8 mouse cellular contexts compared by ENCODE assay signal in genomic region chr10:26890269-26890955, GRCm38 (mm10).
DNase-seq lines count a peak whose midpoint lies in the region; ATAC-seq and TF ChIP-seq lines count a peak whose summit lies in the region.

No protein-coding gene starts in this region.

- no peak overlapping the region for H3K27ac ChIP-seq in ES-Bruce4 (ENCODE audit: insufficient read depth, low read length)
- no peak overlapping the region for H3K27ac ChIP-seq in embryonic facial prominence, embryonic 15.5 days (replicated peaks)
- H3K27ac ChIP-seq in lung, embryonic 16.5 days (ENCODE audit: low read length): no peak overlapping the region

- no peak for TF ChIP-seq POLR2A in ES-Bruce4 (IDR thresholded peaks at IDR 0.05; ENCODE audit: insufficient read depth, low read length)

- H3K9ac ChIP-seq in ES-Bruce4 (ENCODE audit: low read depth, poor library complexity, severe bottlenecking): no peak overlapping the region
- no peak overlapping the region for H3K9ac ChIP-seq in embryonic facial prominence, embryonic 15.5 days
- H3K9ac ChIP-seq in lung, embryonic 16.5 days (ENCODE audit: low read length): no peak overlapping the region

- no peaks in the 10 kb centered on the region for H3K9me3 ChIP-seq in ES-Bruce4 (replicated peaks; ENCODE audit: control insufficient read depth, insufficient read depth, low read length, poor library complexity, severe bottlenecking)
- H3K9me3 ChIP-seq in embryonic facial prominence, embryonic 15.5 days (replicated peaks): no peaks in the 10 kb centered on the region
- no peaks in the 10 kb centered on the region for H3K9me3 ChIP-seq in lung, embryonic 16.5 days (ENCODE audit: control insufficient read depth, low read length)

- ATAC-seq in embryonic facial prominence, embryonic 15.5 days (ENCODE audit: insufficient number of reproducible peaks, low FRiP score, low TSS enrichment, low read depth): peak; percentile 63
- ATAC-seq in lung, embryonic 16.5 days (ENCODE audit: low read depth): 0 out of 2 replicates have a peak, but pooled peaks have one; percentile 38

- DNase-seq in adrenal gland, postnatal 36 days: peak; percentile 58 to 73
- peak; percentile 75 to 84 for DNase-seq in heart, postnatal 10 days
- DNase-seq in kidney, postnatal 14 days: peak; percentile 67
- DNase-seq in ovary, adult 18-20 months (ENCODE audit: low spot score): peak; percentile 11
- DNase-seq in thymus, postnatal 14 days: peak; percentile 73

- no peaks in the 10 kb centered on the region for H3K4me1 ChIP-seq in ES-Bruce4 (ENCODE audit: control insufficient read depth, insufficient read depth, low read length)
- H3K4me1 ChIP-seq in embryonic facial prominence, embryonic 15.5 days: no peaks in the 10 kb centered on the region
- no peaks in the 10 kb centered on the region for H3K4me1 ChIP-seq in lung, embryonic 16.5 days (replicated peaks; ENCODE audit: control insufficient read depth, insufficient read depth, low read length)

- no peaks in the 10 kb centered on the region for H3K27me3 ChIP-seq in ES-Bruce4 (ENCODE audit: control insufficient read depth, insufficient read depth, low read length, poor library complexity, severe bottlenecking)
- no peaks in the 10 kb centered on the region for H3K27me3 ChIP-seq in embryonic facial prominence, embryonic 15.5 days
- no peaks in the 10 kb centered on the region for H3K27me3 ChIP-seq in lung, embryonic 16.5 days (ENCODE audit: control insufficient read depth, insufficient read depth, low read depth, low read length)

- no peak overlapping the region for H3K4me2 ChIP-seq in embryonic facial prominence, embryonic 15.5 days (replicated peaks)
- H3K4me2 ChIP-seq in lung, embryonic 16.5 days (ENCODE audit: low read depth, low read length): no peak overlapping the region

- TF ChIP-seq CTCF in ES-Bruce4 (IDR thresholded peaks at IDR 0.05; ENCODE audit: low read depth, low read length): peak; percentile 50

- no peak overlapping the region for H3K4me3 ChIP-seq in ES-Bruce4 (ENCODE audit: low read depth, low read length)
- H3K4me3 ChIP-seq in embryonic facial prominence, embryonic 15.5 days (replicated peaks): no peak overlapping the region
- no peak overlapping the region for H3K4me3 ChIP-seq in lung, embryonic 16.5 days (ENCODE audit: low read length)

- 1% methylated on average over 4 of the region's 4 CpGs for WGBS in embryonic facial prominence, embryonic 15.5 days
- WGBS in lung, embryonic 16.5 days: 3% methylated on average over 4 of the region's 4 CpGs

- intact Hi-C loops in heart, postnatal 10 days (cut with DNase I): loop anchor here (1.0 to 5.0 kb wide), 3 partner anchors 138 to 518 kb away; no protein-coding TSS in a partner anchor

- H3K36me3 ChIP-seq in ES-Bruce4 (ENCODE audit: control insufficient read depth, insufficient read depth, low read length, poor library complexity, severe bottlenecking): no peaks in the 10 kb centered on the region
- no peaks in the 10 kb centered on the region for H3K36me3 ChIP-seq in embryonic facial prominence, embryonic 15.5 days
- H3K36me3 ChIP-seq in lung, embryonic 16.5 days (ENCODE audit: control insufficient read depth, insufficient read depth, low read length): no peaks in the 10 kb centered on the region; the same call in 1 of the 2 replicates

- TF ChIP-seq EP300 in ES-Bruce4 (IDR thresholded peaks at IDR 0.05; ENCODE audit: insufficient read depth, low read depth, low read length): no peak

Comparison
In these comparisons a context has a peak if more than half of its experiments do, and no peak if none do; other contexts are left out.
1. DNase-seq: peak in every context shown above with its lines; median percentile 80 in heart, postnatal 10 days; 73 in thymus, postnatal 14 days; 67 in kidney, postnatal 14 days; 66 in adrenal gland, postnatal 36 days; 11 in ovary, adult 18-20 months.